Mouse (Mus musculus) CD4-positive naive resting alpha-beta T cell, adult 57 days (primary cell): ENCODE data around the gene Olfr1359. TPM values are rescaled to one million over a fixed set of nuclear protein-coding genes. Genes with fewer than 3 reads are reported as not detected.

Experiments
- total RNA-seq: library from RNA; stranded (reverse); gene quantifications from one replicate; pipeline ENCODE4 v1.2.4, GENCODE M21; 2023

The Olfr1359 gene
- not detected for total RNA-seq

DNA sequence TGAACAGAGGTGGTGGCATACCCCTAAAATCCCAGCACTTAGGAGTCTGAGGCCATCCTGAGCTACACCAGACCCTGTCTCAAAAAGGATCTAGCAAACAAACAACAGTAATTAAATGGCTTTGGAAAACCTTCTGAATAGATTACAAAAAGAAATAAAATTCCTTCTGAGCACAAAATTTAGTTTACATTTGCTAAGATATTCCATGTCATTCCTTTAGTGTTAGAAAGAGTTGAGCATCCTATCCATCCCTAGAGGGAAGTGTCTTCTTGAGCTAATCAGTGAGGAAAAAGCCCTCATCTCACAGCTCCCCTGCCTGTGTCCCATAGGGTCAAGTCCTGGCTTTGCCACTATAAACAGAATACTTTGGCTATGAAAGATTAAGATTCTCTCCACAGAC, at the start of gene Olfr1359:
Gene Olfr1359 (plus strand): TSS at position 301 of the 400 bp plus-strand sequence.

DNA sequence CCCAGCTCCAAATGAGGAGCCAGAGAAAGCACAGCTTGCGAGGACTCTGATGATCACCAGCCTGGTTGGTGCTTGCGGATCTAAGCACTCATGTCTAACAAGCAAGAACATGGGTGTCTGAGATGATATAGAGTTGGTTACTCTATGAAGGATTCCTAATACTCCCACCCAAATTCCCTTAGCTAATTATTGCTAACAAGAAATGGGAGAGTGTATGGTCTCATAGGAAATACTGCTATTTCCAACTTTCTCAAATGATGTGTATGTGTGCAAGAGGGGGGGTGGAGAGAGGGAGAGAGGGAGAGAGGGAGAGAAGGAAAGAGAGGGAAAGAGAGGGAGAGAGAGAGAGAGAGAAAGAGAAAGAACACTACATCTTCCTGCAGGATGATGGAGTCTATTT, 34.6 kb upstream of the Olfr1359 start, which contains the start of gene Olfr1361:
Gene Olfr1361 (minus strand): TSS at position 101 of the 400 bp plus-strand sequence.

DNA sequence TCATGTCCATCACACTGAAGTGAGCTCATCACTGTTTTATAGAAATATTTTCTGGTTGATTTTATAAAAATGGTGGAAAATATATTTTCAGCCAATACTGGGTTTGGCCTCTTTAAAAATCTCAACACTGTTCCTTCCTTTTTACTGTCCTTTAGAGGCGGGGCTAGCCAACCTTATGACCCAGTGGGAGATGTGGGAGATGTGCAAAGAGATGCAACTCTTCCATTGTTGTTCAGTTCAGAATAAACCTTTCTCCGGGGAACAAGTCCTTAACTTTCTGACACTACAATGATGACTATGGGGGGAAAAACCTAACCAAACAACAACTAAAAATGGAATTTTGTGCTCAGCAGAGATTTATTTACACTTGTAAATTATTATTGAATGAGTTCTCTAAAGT, 20.6 kb upstream of the Olfr1359 start, which contains the start of gene Olfr1360:
Gene Olfr1360 (minus strand): TSS at position 101 of the 400 bp plus-strand sequence.

DNA sequence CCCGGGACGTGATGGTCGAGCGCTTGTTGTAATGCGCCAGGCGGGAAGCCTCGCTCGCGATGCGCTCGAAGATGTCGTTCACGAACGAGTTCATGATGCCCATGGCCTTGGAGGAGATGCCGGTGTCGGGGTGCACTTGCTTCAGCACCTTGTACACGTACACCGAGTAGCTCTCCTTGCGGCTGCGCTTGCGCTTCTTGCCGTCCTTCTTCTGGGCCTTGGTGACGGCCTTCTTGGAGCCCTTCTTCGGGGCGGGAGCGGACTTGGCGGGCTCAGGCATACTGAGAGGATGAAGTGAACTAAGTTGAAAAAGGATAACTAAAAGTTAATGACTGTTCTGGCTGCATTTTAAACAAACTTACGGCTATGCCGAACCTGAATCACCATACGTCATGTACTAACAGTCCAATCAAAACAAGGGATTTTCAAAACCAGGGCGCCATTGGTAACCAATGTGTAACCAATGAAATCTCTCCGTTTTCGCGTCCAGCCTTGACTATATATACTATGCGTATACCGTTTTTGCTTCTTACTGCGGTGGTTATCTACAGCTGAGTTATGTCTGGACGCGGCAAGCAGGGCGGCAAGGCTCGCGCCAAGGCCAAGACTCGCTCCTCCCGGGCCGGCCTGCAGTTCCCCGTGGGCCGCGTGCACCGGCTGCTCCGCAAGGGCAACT, 18.1 kb downstream of the Olfr1359 start, which contains the start of the genes Hist1h2bl and Hist1h2ai:
Gene Hist1h2bl (minus strand): TSS at position 280 of the 676 bp plus-strand sequence.
Gene Hist1h2ai (plus strand): TSS at position 559 of the 676 bp plus-strand sequence.

DNA sequence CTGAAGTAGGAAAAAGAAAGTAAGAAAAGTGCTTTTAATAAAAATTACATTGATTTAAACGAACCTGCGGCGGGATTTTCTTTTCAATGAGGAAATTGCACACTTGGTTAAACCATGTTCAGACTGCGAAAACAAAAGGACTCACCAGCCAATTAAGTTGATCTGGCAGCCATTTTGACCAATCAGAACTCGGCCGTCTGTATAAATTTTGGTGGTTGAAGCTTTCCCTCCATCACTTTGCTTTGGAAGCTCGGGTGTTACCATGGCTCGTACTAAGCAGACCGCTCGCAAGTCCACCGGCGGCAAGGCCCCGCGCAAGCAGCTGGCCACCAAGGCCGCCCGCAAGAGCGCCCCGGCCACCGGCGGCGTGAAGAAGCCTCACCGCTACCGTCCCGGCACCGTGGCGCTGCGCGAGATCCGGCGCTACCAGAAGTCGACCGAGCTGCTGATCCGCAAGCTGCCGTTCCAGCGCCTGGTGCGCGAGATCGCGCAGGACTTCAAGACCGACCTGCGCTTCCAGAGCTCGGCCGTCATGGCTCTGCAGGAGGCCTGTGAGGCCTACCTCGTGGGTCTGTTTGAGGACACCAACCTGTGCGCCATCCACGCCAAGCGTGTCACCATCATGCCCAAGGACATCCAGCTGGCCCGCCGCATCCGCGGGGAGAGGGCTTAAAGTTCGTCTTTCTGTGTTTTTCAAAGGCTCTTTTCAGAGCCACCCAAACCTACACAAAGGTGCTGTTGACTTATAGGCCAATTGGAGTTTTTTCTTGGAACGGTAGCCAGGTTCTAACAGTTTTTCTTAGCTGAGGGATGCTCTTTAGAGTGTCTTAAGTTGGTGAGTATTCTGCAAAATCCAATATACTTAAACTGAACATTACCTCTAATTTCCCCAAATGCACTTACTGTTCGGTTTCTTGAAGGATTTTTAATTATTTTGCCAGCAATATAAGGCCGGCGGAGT, 19.8 kb downstream of the Olfr1359 start, which contains the start of gene Hist1h3h:
Gene Hist1h3h (plus strand): TSS at position 263 of the 961 bp plus-strand sequence.

DNA sequence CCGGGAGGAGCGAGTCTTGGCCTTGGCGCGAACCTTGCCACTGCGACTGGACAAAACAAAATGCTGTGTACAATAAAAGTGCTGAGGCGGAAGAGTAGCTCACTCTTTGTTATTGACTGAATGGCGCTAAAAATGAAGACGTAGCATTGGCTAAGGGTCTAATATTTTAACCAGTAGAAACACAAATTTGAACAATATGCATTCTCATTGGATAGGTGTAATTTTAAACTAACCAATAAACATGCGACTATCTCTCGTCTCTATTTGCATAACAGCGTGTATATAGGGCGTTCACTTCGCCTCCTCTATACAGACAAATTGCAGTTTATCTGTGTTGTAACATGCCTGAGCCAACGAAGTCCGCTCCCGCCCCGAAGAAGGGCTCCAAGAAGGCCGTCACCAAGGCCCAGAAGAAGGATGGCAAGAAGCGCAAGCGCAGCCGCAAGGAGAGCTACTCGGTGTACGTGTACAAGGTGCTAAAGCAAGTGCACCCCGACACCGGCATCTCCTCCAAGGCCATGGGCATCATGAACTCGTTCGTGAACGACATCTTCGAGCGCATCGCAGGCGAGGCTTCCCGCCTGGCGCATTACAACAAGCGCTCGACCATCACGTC, 24.0 kb downstream of the Olfr1359 start, which contains the start of gene Hist1h2bm:
Gene Hist1h2bm (plus strand): TSS at position 288 of the 616 bp plus-strand sequence.

DNA sequence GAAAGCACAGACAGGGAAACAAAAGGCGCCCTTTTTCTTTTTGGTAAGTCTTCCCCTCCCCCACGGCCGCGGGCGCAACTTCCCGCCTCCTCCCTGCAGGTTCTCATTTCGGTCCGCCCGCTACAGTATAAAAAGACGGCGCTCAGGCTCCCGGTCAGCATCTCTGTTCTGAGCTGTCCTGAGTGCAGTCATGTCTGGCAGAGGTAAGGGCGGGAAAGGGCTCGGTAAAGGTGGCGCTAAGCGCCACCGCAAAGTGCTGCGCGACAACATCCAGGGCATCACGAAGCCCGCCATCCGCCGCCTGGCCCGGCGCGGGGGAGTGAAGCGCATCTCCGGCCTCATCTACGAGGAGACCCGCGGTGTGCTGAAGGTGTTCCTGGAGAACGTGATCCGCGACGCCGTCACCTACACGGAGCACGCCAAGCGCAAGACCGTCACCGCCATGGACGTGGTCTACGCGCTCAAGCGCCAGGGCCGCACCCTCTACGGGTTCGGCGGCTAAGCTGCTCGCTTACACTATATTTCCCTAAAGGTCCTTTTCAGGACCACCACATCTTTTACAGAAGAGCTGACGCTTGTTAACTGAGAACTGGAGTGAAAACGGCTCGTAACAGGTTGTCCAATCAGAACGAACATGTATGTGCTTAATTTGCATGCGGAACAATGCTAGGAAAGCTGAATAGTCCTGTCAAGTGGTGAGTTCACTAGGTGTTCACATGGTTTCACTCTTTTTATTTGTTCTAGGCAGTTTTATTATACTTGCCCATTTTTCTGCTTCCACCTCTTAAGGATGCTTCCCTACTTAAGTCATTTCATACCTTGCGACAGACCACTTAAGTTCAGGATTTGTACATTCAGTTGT, 37.2 kb downstream of the Olfr1359 start, which contains the start of gene Hist1h4j:
Gene Hist1h4j (plus strand): TSS at position 159 of the 862 bp plus-strand sequence.

DNA sequence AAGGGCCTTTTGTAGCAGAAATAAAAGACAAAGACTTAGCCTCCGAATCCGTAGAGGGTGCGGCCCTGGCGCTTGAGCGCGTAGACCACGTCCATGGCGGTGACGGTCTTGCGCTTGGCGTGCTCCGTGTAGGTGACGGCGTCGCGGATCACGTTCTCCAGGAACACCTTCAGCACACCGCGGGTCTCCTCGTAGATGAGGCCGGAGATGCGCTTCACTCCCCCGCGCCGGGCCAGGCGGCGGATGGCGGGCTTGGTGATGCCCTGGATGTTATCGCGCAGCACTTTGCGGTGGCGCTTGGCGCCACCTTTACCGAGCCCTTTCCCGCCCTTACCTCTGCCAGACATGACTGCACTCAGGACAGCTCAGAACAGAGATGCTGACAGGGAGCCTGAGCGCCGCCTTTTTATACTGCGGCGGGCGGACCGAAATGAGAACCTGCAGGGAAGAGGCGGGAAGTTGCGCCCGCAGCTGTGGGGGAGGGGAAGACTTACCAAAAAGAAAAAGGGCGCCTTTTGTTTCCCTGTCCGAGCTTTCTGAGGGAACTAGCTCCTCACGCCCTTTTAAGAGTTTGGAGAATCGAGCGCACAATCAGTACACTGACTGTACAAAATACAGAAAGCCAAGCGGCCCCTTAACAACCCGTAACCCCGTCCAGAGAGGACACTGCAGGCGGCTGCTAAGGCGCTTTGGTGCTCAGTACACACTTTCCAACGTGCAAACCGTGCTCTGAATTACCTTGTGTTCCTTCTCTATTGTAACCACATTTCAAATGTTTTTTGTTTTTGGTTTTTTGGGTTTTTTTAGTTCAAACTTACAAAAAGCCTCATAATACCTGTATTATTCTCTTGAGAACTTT, 52.5 kb downstream of the Olfr1359 start, which contains the start of gene Hist1h4k:
Gene Hist1h4k (minus strand): TSS at position 347 of the 859 bp plus-strand sequence.

DNA sequence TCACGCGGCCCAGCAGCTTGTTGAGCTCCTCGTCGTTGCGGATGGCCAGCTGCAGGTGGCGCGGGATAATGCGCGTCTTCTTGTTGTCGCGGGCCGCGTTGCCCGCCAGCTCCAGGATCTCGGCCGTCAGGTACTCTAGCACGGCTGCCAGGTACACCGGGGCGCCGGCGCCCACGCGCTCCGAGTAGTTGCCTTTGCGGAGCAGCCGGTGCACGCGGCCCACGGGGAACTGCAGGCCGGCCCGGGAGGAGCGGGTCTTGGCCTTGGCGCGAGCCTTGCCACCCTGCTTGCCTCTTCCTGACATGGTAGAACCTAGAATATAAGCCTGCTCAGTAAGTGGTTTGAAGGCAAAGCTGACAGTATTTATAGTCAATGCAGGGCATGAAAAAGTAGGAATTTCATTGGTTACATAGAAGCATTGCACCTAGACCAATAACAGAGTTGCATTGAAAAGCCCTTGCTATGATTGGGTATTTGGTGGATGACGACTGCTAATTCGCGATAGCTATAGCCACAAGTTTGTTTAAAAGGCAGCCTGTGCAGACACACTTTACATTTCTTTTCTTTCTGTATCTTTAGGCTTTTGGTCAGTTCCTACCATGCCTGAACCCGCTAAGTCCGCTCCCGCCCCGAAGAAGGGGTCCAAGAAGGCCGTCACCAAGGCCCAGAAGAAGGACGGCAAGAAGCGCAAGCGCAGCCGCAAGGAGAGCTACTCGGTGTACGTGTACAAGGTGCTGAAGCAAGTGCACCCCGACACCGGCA, 55.8 kb downstream of the Olfr1359 start, which contains the start of the genes Hist1h2ak and Hist1h2bn:
Gene Hist1h2ak (minus strand): TSS at position 304 of the 762 bp plus-strand sequence.
Gene Hist1h2bn (plus strand): TSS at position 600 of the 762 bp plus-strand sequence.

Other genes starting within 250 kb of the Olfr1359 start
- gene Zscan26, start 244.4 kb upstream of the Olfr1359 start, total RNA-seq = 58.2 TPM
- not detected for gene Nkapl, start 229.6 kb upstream of the Olfr1359 start, total RNA-seq
- not detected for gene Zkscan4, start 219.2 kb upstream of the Olfr1359 start, total RNA-seq
- not detected for gene Gm10065, start 218.7 kb upstream of the Olfr1359 start, total RNA-seq
- 5.1 TPM for gene AK157302, start 202.9 kb upstream of the Olfr1359 start, total RNA-seq
- gene Gm11273, start 196.7 kb upstream of the Olfr1359 start, total RNA-seq = 17.7 TPM
- 9.6 TPM for gene Zkscan8, start 167.0 kb upstream of the Olfr1359 start, total RNA-seq
- gene Olfr1366, start 155.3 kb upstream of the Olfr1359 start, total RNA-seq = not detected
- gene Olfr1535, start 138.2 kb upstream of the Olfr1359 start, total RNA-seq = not detected
- gene Olfr1364, start 116.4 kb upstream of the Olfr1359 start, total RNA-seq = not detected
- gene Olfr1362, start 84.1 kb upstream of the Olfr1359 start, total RNA-seq = not detected
- gene Olfr11, start 55.6 kb upstream of the Olfr1359 start, total RNA-seq = not detected
- not detected for gene Olfr1361, start 34.7 kb upstream of the Olfr1359 start, total RNA-seq
- not detected for gene Olfr1360, start 20.7 kb upstream of the Olfr1359 start, total RNA-seq
- gene Hist1h2bl, start 18.0 kb downstream of the Olfr1359 start, total RNA-seq = 28.4 TPM
- gene Hist1h2ai, start 18.3 kb downstream of the Olfr1359 start, total RNA-seq = 48.8 TPM
- gene Hist1h3h, start 19.5 kb downstream of the Olfr1359 start, total RNA-seq = 99.8 TPM
- 6.3 TPM for gene Hist1h2bm, start 23.9 kb downstream of the Olfr1359 start, total RNA-seq
- 11.9 TPM for gene Hist1h4j, start 37.0 kb downstream of the Olfr1359 start, total RNA-seq
- gene Hist1h4k, start 52.4 kb downstream of the Olfr1359 start, total RNA-seq = 339 TPM
- 38.7 TPM for gene Hist1h2ak, start 55.7 kb downstream of the Olfr1359 start, total RNA-seq
- 75.5 TPM for gene Hist1h2bn, start 56.0 kb downstream of the Olfr1359 start, total RNA-seq
- 9.5 TPM for gene Hist1h1b, start 82.5 kb downstream of the Olfr1359 start, total RNA-seq
- 110 TPM for gene Hist1h3i, start 85.3 kb downstream of the Olfr1359 start, total RNA-seq
- gene Hist1h2an, start 89.1 kb downstream of the Olfr1359 start, total RNA-seq = 5.2 TPM
- 22.1 TPM for gene Hist1h2bp, start 89.3 kb downstream of the Olfr1359 start, total RNA-seq
- gene Hist1h2bq, start 112.1 kb downstream of the Olfr1359 start, total RNA-seq = 49.3 TPM
- 110 TPM for gene Hist1h2ao, start 112.4 kb downstream of the Olfr1359 start, total RNA-seq
- 248 TPM for gene Hist1h4m, start 113.6 kb downstream of the Olfr1359 start, total RNA-seq
- 35.4 TPM for gene Hist1h4n, start 134.1 kb downstream of the Olfr1359 start, total RNA-seq
- 30.3 TPM for gene Hist1h2ap, start 135.4 kb downstream of the Olfr1359 start, total RNA-seq
- gene Hist1h2br, start 135.6 kb downstream of the Olfr1359 start, total RNA-seq = 48.4 TPM
- gene Zfp184, start 247.0 kb downstream of the Olfr1359 start, total RNA-seq = 0.71 TPM